Mouse (Mus musculus): Measurements from ENCODE around the gene Lyplal1. TPM values are rescaled to one million over a fixed set of nuclear protein-coding genes. Genes with fewer than 3 reads are reported as not detected.
A peak's percentile ranks its signal among the peaks of the same experiment; 100 is the strongest.

Gene Lyplal1
- total RNA-seq (2017), result 2.2 and 7.7 TPM in 2 replicates

DNA sequence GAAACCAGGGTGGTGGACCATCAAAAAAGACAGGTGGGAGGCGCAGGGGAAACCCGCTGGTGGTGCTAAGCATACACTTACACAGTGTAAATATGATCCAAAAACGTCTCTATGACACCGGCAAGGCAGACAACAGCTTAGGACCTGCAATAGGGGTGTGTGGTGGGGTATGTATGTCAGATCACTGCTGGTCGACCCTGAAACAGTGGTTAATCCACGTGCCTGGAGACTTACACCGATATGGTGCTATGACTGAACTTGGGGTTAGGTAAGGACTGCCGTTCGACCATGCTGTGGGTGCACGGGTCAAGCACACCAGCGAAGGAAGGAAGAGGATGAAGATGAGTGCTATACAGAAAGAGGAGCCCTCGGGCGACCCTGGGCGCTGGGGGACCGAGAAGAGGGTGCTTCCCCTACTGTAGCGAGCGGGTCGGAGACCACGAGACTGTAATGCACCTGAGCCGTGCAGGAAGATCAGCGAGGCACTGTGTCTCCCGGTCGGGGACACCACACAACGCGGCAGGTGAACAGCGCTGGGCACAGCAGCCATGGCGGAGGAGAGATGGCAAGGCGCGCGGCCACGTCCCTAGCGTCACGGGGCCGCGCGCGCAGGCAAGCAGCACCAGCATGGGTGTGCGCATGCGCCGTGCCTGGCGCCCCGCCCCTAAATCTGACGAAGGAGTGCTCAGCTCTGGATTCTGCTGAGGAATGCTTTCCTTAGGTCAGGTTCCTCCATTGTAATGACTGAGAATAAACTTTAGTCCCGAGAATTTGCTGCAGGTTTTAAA lies at the start of gene Lyplal1:
Gene Lyplal1 (minus strand): TSS at position 610 of the 788 bp plus-strand sequence.
- peak; percentile 97 for ATAC-seq (replicated peaks; ENCODE audit: low read depth, poor library complexity, severe bottlenecking)

DNA sequence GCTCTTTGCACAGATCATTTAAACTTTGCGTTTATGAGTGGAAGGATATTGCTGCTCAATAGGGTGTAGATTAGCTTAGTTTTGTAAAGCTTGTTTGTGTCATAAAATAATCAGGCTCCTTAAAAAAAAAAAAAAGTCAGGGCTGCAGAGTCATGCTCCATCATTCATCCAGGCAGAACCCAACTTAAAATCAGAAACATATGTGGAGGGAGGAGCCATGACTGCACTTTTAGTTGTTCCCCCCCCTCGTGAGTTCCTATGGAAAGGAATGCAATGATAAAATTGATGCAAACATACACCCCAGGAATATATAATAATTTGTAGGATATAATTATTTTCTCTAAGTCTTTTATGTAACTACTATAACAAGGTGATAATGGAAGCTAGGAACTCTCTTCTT lies 46.5 kb upstream of the Lyplal1 start:
- ATAC-seq (replicated peaks; ENCODE audit: low read depth, poor library complexity, severe bottlenecking), result no peak

DNA sequence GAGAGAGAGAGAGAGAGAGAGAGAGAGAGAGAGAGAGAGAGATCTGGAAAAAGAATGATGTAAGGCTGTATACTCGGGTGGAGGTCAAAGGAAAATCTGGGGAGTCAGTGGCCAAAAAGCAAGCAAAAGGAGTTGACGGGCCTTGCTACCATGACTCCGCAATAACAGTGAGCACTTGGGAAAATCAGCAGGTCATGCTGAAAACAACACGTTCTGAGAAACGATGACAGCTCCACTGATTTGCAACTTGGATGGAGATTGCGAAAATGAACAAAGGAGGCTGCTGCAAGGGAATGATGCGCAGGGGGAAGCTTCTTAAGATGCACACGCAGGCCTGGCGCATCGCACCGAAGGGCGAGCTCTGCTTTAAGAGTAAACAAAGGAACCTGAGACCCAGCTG lies 46.1 kb upstream of the Lyplal1 start:
- ATAC-seq (replicated peaks; ENCODE audit: low read depth, poor library complexity, severe bottlenecking), result no peak

DNA sequence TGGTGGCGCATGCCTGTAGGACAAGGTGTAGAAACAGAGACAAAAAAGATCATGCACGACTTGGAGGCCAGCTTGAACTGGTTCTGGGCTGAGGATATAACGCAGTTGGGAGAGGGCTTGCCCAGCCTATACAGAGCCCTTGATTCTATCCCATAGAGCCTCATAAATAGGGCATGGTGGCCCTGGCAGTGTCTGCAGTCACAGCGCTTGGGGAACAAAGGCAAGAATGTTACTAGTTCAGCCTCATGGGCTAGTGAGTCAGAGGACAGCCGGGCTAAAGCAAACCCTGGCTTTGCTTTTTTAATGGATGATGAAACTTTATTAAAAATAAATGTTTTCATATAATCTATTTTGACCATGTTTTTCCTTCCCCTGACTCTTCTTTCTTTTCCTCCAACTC lies 33.3 kb upstream of the Lyplal1 start:
- ATAC-seq (replicated peaks; ENCODE audit: low read depth, poor library complexity, severe bottlenecking), result no peak

DNA sequence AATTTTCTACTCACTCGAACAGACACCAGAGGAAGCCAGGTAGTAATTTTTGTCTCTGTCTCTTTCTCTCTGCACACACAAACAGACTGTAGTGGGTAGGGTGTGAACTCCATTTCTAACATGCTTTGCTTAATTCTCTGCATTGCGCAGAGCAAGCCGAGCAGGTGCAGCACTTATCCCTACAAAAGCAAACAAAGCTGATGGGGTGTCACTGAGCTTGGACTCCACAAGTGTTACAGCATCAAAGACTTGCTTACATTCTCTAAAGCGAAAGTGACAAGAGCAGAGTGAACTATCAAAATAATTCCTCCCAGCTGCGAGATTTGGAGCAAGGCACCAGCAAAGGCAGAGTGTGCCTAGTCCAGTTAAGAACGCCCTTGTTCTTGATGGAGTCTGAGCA lies 28.3 kb upstream of the Lyplal1 start:
- no peak for ATAC-seq (replicated peaks; ENCODE audit: low read depth, poor library complexity, severe bottlenecking)

DNA sequence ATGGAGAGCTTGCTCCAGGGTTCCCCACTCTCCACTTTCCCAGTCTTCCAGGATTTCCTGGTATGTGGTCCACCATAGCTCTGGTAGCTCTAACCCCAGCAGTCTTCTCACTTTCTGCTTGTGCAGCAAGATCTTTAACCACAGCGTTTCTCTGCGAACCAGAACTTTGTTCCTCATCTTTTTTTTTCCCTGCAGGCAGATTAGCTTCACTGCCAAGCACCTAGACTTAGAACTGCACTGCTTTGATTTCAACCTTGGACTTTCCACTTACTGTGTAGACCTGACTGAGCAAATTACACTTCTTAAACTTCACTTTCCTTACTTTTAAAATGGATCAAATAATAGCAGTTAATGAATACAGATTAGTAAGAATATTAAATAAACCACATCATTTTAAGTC lies 23.1 kb upstream of the Lyplal1 start:
- no peak for ATAC-seq (replicated peaks; ENCODE audit: low read depth, poor library complexity, severe bottlenecking)

DNA sequence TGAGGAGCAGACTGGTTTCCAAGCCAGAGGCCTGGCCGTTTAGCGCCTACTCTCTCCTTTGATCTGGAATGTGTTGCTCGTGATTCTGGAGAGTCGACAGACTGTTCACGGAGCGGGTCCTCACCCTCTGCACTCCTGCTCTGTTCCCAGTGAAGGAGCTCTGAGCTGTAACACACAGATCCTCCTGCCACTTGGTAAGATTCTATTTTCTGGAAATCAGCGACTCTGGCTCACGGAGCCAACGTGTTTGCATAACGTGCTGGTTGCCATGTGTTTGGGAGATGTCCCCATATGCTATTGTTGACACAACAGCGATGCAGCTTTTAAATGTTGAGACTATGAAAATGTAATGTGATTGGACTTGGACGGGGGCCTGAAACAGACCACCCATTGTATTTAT lies 20.8 kb upstream of the Lyplal1 start:
- no peak for ATAC-seq (replicated peaks; ENCODE audit: low read depth, poor library complexity, severe bottlenecking)

DNA sequence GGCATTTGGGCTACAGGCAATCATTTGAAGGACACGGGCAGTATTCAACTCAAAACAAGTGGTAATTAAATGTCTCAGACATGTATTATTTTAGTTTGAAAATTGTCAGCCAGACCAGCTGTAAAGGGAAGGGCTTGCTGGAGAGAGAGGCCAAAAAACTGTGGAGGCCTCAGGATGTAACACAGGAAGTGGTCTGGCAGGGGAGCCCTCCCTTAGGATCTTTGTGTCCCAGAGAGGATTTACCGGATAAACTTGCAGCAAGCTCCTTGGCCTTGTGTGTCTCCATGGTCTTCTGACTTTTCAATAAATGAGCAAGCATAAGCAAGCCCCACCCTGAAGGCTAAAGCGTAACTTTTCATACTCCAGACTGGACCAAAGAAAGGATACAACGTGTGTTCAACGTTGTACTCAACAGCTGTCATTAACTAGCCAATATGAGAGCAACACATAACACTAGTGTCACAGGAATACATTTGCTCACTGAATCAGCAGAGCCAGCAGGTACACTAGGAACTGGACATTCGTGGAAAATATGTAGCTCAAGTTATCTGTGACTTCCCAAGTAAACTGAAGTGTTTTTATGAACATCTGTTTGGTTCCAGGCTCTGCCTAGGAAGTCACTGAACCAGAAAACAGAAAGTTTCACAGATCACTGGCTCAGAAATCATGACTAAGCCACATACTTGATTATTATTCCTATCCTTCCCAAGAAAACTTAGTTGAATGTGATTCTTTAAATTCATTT lies 19.7 kb upstream of the Lyplal1 start:
- ATAC-seq (replicated peaks; ENCODE audit: low read depth, poor library complexity, severe bottlenecking), result no peak

DNA sequence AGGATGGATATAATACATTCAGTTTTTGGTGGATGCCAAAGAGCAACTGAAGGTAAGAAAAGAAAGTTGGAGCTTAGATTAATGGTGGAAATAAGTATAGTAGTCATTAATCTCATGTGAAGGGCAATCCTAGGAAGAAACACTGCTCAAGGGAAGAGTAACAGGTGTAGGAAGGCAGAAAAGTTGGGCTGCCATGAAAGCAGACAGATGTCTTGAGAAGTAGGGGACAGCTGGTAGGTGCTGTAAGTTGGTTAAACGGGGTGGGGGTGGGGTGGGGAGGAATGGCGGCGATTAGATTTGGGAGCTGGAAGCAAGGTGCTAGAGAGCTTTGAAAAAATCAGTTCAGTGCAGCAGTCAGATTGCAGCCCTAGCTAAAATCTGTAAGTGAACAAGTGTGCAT lies 14.4 kb upstream of the Lyplal1 start:
- no peak for ATAC-seq (replicated peaks; ENCODE audit: low read depth, poor library complexity, severe bottlenecking)

DNA sequence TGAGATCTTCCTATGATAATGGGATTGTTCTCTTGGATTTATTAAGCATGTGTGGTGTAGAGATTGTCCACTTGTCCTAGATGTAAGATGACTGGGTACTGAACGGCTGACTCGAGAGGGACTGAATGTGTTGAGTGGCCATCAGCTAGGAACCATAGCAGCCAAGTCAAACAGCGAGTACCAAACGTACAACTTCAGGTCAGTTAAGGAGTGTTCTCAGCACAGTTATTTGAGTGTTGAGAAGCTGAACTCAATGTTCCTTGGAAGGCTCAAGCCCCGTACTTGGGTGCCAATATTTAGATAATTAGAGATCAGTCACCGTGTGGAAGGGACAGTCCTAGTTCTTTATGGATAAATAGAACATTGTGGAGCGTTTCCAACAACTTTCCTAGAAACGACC lies 11.8 kb upstream of the Lyplal1 start:
- ATAC-seq (replicated peaks; ENCODE audit: low read depth, poor library complexity, severe bottlenecking), result no peak

DNA sequence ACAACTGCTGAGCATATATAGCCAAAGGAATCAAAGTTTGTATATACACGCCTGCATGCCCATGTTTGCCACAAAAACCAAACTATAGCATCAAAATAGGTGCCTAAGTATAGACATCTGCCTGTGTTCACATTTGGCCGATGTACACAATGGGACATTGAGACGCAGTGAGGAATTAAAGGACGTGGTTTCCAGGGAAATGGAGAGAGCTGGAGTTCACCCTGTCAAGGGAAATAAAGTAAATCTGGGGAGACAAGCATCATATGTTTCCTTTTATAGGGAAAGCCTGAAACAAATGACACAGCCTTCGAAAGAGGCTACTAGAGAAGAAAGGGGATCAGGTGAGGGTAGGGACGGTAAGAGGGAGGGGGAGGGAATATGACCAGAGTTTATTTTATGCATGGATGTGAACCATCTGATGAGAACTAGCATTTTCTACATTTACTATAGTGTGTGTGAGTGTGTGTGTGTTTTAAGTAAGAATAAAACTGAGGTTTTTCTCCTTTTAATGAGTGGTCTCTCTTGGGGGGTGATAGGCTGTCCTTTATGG lies 9.3 kb upstream of the Lyplal1 start:
- no peak for ATAC-seq (replicated peaks; ENCODE audit: low read depth, poor library complexity, severe bottlenecking)

DNA sequence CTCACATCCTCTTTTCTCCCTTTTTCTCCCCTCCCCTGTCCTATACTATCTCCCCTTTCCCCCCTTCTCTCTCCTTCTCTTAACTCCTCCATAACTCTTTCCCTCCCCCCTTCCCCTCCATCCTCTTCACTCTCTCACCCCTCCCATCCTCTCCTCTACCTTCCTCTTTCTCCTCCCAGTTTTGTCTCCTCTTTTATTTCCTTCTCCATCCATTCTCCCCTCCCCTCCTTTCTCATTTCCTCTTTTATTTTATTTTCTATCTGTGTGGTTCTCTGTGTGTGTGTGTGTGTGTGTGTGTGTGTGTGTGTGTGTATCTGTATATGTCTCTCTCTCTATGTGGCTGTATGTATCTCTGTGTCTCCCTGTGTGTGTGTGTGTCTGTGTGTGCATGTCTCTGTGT lies 6.6 kb upstream of the Lyplal1 start:
- ATAC-seq (replicated peaks; ENCODE audit: low read depth, poor library complexity, severe bottlenecking), result peak; percentile 47; the same call in 1 of the 2 replicates

DNA sequence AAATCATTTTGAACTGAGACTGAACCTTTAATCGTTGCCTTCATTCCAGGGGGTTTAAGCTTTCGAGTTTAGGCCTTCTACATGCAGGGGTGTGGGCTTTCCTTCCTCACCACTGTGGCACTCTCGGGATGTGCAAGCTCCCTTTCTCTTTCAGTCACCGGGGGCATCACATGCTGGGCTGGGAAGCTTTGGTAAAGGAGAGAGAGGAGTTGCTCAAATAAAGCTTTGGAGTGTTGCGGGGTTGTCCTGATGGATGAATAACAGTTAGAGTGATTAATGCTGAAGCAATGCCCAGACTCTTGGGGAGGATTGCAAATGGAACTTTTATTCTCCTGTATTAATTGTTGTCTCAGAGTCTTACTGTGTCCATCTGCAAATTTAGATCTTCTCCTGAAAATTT lies 2.7 kb upstream of the Lyplal1 start:
- no peak for ATAC-seq (replicated peaks; ENCODE audit: low read depth, poor library complexity, severe bottlenecking)

DNA sequence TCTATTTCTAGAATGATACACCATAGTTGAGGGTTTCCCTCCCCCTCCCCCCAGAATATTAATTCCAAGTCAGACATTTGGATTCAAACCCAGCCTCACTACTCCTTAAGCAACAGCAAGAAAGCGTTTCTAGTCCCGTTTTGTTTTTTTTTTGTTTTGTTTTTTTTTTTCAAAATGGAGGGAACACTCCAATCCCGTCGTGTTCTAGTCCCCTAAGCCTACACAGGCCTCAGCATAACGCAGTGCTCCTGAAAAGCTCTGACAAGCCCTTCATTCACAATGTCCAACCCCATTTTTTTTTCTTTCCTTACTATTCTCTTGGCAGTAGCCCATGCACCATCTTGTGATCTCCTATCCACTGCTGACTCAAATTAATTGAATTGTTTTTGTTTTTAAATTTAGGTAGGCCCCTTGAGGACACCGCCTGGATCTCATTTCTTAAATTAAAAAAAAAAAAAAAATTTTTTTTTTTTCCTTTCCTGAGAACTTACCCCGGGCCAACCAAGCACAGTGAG lies 967 bp downstream of the Lyplal1 start:
- no peak for ATAC-seq (replicated peaks; ENCODE audit: low read depth, poor library complexity, severe bottlenecking)

DNA sequence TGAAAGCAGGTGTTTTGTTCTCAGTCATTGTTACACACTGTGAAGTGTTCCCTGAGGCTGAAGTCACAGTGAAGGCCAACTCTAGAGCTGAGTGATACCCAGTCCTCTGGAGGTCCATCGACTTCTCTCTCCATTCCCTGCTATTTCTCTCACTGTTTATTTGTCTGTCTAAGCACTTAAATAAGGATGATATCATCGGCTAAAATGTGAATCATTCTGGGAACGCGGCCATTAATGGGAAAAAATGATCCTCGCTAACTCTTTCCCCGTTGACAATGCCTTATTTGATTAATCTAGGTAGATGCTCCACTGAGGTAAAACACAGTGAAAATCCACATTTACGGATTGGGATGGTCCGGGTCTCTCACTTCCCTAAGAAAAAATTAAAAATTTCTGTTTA lies 14.8 kb downstream of the Lyplal1 start:
- no peak for ATAC-seq (replicated peaks; ENCODE audit: low read depth, poor library complexity, severe bottlenecking)

DNA sequence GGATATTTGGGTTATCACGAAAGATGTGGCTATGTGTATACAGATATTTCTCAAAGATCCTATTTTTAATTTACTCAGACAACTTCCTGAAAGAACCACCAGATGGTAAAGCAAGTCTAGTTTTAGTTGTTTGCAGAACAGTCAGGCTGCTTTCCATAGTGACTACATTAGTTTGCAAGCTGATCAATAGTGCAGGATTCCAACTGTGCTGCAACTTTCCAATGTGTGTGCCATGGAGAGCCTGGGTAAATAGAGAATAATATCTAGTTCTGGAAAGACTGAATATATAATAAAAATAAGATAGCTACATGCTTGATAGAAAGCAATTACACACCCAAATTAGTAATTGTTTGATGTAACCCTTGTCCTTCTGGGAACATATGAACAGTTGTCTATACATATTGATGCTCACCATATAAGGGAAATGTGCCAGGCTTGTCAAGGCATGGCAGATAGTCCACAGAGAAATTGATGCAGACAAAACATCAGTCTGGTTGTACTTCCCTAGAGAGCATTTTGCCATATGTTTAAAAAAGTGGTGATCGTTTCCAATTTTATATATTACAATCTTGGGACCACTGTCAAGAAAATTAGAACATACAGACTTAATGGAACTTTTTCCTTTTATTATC lies 50.7 kb downstream of the Lyplal1 start:
- ATAC-seq (replicated peaks; ENCODE audit: low read depth, poor library complexity, severe bottlenecking), result no peak

DNA sequence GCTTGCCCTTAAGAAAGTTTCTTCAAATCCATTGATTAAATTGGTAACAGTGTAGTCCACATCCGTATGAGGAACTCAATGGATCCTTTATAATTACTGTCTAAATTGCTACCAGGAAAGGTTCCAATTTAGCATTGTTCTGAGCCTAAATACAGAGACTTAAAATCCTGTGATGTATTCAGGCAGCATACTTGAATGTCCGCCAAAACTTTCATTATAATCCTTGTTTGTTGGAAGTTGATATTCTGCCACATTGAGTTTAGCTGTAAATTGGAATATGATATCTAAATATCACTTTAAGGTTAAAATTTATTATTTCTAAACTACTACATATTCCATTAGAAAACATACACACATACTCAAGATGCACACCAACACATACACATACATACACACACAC lies 57.1 kb downstream of the Lyplal1 start:
- ATAC-seq (replicated peaks; ENCODE audit: low read depth, poor library complexity, severe bottlenecking), result no peak

DNA sequence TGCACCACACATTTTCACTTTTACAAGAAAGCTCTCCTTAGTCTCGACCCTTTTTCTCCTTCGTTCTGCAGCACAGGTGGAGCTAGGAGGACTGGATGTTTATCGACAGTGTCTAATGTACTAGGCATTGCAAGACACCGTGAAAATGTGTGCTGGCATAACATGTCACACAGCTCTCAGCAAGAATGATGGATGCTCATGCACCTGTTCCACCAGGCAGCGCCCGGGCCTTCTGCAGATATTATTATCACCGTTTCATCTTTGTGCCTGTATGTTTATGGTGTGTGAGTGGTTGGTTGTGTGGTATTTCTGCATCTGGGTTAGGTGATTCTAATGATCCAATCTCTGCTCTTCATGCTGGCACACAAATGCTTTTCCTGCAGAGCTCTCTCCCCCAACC lies 62.9 kb downstream of the Lyplal1 start:
- ATAC-seq (replicated peaks; ENCODE audit: low read depth, poor library complexity, severe bottlenecking), result no peak

DNA sequence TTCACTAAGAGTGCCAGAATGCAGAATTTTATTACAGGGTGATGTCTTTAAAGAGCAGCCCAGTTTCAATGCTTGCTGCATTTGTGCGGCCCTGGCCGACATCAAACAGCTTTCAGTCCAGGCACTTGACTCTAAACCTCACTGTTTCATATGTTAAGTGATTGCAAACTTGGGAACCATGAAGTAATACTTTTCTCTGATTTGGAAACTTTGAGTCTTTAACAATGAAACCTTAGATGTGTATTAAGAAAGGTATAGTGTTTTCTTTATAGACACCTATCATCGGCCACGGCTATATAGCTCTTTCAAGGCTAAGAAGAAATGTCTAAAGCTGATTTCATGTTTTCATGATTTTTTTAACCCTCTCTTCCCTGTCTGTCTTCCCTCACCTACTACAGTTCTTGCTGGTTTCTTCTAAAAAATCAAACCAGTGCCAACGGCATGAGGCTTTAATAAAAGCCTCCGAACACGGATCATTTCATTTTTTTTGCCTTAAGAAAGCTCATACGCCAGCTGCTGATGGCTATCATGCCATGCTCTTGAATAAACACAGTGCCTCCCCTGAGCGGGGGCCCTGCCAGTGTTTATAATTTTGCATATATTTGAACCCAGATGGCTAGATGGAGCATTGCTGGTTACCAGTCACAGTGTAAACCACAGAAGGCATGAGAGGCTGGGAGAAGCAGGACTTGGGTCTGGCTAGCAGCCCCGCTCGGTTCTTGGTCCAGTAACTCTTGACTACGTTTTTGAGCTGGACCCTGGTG lies 63.6 kb downstream of the Lyplal1 start:
- ATAC-seq (replicated peaks; ENCODE audit: low read depth, poor library complexity, severe bottlenecking), result no peak
